Mouse (Mus musculus) gastrocnemius, adult 2 months (tissue): ENCODE results near the gene Pnkd. TPM values are rescaled to one million over a fixed set of nuclear protein-coding genes. Genes with fewer than 3 reads are reported as not detected.
A peak's percentile ranks its signal among the peaks of the same experiment; 100 is the strongest.

ENCODE experiments used
- DNase-seq: peaks from one replicate; pipeline ENCODE4 v3.0.0; 2022
- H3K27ac ChIP-seq: fragments of 200-600 bp; 2 replicates; pipeline ENCODE4 v1.8.1; 2022; ENCODE audit warnings: mild to moderate bottlenecking
- H3K4me3 ChIP-seq: fragments of 200-600 bp; 2 replicates; pipeline ENCODE4 v1.8.1; 2022; ENCODE audit warnings: mild to moderate bottlenecking, moderate library complexity
- CTCF ChIP-seq: fragments of 200-600 bp; IDR thresholded peaks from 2 replicates; pipeline ENCODE4 v1.8.1; 2022; ENCODE audit warnings: antibody characterized with exemption, mild to moderate bottlenecking, moderate library complexity
- intact Hi-C: fragments of 180-260 bp; cut with DNase I; formaldehyde crosslinking; loops from one replicate; pipeline ENCODE4 v1.15.1; 2025
- total RNA-seq, 2 experiments: library from RNA; stranded (reverse); gene quantifications; 2 replicates each; pipeline ENCODE4 v1.2.3; 2021

The Pnkd gene
- total RNA-seq, 2 experiments from 2014 or later = 45.4 to 70.5 TPM

- Histone ChIP-seq H3K4me3 (no peak overlapping the region), H3K27ac (peak overlapping the region; percentile 56)
- intact Hi-C loops = no loop called here
- DNase-seq = peak; percentile 43
- TF ChIP-seq CTCF = no peak
These were observed 78.7 kb downstream of the Pnkd start for GRCm38 (mm10) chr1:74363437-74363836.

DNA sequence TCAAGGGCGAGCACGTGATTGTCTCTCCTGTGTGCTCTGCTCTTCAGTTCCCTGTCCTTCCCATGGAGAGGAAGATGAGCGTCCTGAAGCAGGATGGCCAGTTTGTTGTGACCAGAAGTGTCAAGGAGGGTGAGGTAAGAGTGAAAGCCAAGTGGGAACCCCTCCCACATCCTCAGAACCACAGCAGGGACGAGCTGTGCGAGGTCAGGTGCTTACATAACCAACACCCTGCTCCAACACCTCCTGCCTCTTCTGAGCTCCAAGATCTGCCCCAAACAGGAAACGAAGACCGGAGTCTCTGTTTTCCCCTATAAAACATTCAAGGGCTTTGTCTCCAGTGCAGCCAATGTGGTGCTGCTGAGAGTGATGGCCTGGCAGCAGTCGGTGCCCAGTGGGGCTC lies 79.5 kb downstream of the Pnkd start:
- intact Hi-C loops = no loop called here

DNA sequence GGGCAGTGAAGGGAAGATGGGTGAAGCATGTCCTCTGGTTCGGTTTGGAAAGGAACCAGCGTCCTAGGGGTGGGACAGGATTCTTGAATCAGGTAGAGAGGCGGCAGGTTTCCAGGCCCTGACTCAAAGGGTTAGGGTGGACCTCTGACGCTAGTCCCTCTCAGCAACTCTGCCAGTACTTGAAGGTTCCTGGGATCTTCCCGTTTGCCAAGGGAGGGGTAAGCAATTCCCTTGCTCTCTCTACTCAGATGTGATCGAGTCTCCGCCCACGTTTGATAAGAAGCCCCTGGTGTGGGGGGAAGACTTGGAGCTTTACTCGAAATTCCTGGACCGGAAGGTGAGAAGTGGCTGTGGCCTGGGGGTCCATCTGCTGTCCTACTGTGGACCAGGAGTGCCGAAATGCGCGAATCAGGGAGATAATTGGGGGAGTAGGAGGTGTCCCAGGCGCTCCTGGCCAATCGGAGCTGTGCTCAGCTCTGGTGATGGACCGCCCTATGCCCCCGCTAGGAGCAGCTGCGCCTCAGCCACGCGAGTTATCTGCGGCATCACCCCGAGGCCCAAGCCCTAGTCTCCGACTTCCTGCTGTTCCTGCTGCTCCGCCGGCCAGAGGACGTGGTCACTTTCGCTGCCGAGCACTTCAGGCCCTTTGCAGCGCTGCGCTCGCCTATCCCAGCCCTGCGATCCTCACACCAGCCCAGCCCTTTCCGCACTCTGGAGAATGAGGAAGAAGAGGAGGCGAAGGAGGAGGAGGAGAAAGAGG lies 83.3 kb downstream of the Pnkd start:
- intact Hi-C loops = no loop called here
- peak overlapping the region; percentile 65 for H3K27ac ChIP-seq
- no peak for TF ChIP-seq CTCF
- peak overlapping the region; percentile 58 for H3K4me3 ChIP-seq
- peak; percentile 77 for DNase-seq

More for the DNA sequence above, 79.5 kb downstream of the Pnkd start:
- no peak for DNase-seq
- TF ChIP-seq CTCF = no peak
- peak overlapping the region; percentile 56 for H3K27ac ChIP-seq
- H3K4me3 ChIP-seq = no peak overlapping the region

GRCm38 (mm10) chr1:74370040-74370439 lies 85.3 kb downstream of the Pnkd start:
- no peak for TF ChIP-seq CTCF
- H3K27ac ChIP-seq = no peak overlapping the region
- DNase-seq = no peak
- intact Hi-C loops = no loop called here
- no peak overlapping the region for H3K4me3 ChIP-seq

- no peak overlapping the region for H3K27ac ChIP-seq
- intact Hi-C loops = no loop called here
- DNase-seq = no peak
- H3K4me3 ChIP-seq = no peak overlapping the region
- TF ChIP-seq CTCF = no peak
These were observed 88.6 kb downstream of the Pnkd start for GRCm38 (mm10) chr1:74373372-74373771.

DNA sequence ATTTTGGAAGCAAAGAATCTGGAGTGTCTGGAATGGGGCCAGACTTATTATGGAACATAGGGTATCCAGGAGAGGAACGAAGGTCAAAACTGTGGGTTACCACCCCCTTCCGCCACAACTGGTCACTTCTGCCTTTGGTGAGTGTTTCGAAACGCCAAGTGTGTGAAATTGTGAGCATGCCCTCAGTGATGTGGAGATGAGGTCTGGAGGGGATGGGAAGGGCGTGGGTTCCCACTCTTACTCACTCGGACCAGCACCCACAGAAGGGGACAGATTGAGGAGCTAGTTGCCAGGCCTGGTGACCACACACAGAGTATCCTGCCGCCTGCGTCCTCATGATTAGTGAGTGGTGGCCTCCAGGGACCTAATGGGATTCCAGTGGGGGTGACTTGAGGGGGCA lies 90.2 kb downstream of the Pnkd start, which contains the start of gene Slc11a1:
Gene Slc11a1, plus strand, starts transcription at position 216 of the 400 bp plus-strand sequence.
- DNase-seq = no peak
- TF ChIP-seq CTCF = no peak
- Histone ChIP-seq H3K27ac (peak within 1 kb of the TSS; percentile 70), H3K4me3 (peak within 1 kb of the TSS; percentile 45)
- intact Hi-C loops = no loop called here

DNA sequence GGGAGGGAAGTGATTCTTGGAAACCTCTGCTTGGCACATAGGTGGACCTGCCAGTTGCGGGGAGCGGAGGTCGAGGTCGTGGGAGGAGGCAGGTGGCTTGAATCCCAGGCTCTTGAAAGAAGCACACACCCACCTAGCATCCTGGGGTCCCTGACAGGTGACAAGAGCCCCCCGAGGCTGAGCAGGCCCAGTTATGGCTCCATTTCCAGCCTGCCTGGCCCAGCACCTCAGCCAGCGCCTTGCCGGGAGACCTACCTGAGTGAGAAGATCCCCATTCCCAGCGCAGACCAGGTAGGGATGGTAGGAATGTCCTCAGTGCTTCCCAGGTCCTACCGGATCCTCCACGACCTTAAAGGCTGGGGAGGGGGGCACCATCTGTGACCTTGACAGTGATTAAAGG lies 90.8 kb downstream of the Pnkd start:
- no peak for DNase-seq
- peak overlapping the region; percentile 45 for H3K4me3 ChIP-seq
- no peak for TF ChIP-seq CTCF
- intact Hi-C loops = no loop called here
- H3K27ac ChIP-seq = peak overlapping the region; percentile 70

DNA sequence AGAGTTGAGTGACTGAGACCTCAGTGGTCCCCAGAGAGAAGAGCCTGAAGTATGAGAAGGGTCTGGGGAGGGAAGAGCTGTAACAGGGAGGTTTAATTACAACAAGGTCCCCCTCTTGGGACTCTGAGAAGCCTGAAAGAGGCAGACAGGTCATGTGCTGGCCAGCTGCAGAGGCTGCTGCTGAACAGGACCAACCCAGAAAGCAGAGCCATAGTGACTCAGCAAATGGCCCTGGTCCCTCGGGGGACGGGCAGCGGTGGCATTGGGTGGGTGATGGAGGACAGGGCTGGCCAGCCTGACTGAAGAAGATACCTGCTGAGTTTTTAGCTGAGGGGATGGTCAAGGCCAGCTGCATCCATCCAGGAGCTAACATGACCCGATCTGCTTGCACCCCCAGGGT lies 91.7 kb downstream of the Pnkd start:
- no peak for TF ChIP-seq CTCF
- peak overlapping the region; percentile 45; the same call in 1 of the 2 replicates for H3K4me3 ChIP-seq
- H3K27ac ChIP-seq = peak overlapping the region; percentile 70
- DNase-seq = peak; percentile 80
- intact Hi-C loops = no loop called here

- intact Hi-C loops = no loop called here
- DNase-seq = no peak
- TF ChIP-seq CTCF = no peak
These were observed 94.4 kb downstream of the Pnkd start for GRCm38 (mm10) chr1:74379058-74379504.

GRCm38 (mm10) chr1:74380484-74380883 lies 95.8 kb downstream of the Pnkd start:
- TF ChIP-seq CTCF = no peak
- H3K4me3 ChIP-seq = no peak overlapping the region
- H3K27ac ChIP-seq = no peak overlapping the region
- intact Hi-C loops = no loop called here
- DNase-seq = no peak

More at GRCm38 (mm10) chr1:74379058-74379504, 94.4 kb downstream of the Pnkd start:
- H3K27ac ChIP-seq = no peak overlapping the region
- no peak overlapping the region for H3K4me3 ChIP-seq

- H3K4me3 ChIP-seq = no peak overlapping the region
- no peak for DNase-seq
- TF ChIP-seq CTCF = no peak
- intact Hi-C loops = no loop called here
- no peak overlapping the region for H3K27ac ChIP-seq
These were observed 96.9 kb downstream of the Pnkd start for GRCm38 (mm10) chr1:74381588-74382021.

DNA sequence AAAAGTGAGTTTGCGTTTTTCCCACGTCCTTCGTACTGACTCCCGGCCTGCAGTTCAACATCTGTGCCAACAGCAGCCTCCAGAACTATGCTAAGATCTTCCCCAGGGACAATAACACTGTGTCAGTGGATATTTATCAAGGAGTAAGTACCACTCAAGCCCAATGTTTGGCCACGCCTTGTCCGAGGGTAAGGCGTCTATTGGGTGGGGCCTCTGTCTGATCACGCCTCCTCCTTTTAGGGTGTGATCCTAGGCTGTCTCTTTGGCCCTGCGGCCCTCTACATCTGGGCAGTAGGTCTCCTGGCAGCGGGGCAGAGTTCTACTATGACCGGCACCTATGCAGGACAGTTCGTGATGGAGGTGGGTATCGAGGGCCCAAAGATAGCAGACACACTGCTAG lies 98.7 kb downstream of the Pnkd start:
- intact Hi-C loops = no loop called here
- Histone ChIP-seq H3K4me3 (no peak overlapping the region), H3K27ac (no peak overlapping the region)
- TF ChIP-seq CTCF = no peak
- DNase-seq = no peak

GRCm38 (mm10) chr1:74384525-74384924 lies 99.8 kb downstream of the Pnkd start:
- no peak for TF ChIP-seq CTCF
- DNase-seq = no peak
- H3K27ac ChIP-seq = no peak overlapping the region
- H3K4me3 ChIP-seq = no peak overlapping the region
- intact Hi-C loops = no loop called here

DNA sequence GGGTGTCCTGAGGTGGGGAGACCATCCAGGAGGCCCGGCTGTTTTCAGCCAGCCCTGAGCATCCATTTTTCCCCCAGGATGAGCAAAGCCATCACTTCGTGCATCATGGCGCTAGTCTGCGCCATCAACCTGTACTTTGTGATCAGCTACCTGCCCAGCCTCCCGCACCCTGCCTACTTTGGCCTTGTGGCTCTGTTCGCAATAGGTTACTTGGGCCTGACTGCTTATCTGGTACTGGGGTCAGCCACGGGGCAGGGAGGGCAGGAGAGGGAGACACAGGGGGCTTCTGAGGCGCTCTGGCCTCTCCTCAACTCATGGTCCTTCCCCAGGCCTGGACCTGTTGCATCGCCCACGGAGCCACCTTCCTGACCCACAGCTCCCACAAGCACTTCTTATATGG lies 100.3 kb downstream of the Pnkd start:
- no peak overlapping the region for H3K27ac ChIP-seq
- no peak overlapping the region for H3K4me3 ChIP-seq
- no peak for TF ChIP-seq CTCF
- intact Hi-C loops = loop anchor here (5.0 kb wide), 1 partner anchor 178 kb away; no protein-coding TSS in a partner anchor
- DNase-seq = no peak
